Mouse (Mus musculus): Measurements from ENCODE around the gene Cth.

DNA sequence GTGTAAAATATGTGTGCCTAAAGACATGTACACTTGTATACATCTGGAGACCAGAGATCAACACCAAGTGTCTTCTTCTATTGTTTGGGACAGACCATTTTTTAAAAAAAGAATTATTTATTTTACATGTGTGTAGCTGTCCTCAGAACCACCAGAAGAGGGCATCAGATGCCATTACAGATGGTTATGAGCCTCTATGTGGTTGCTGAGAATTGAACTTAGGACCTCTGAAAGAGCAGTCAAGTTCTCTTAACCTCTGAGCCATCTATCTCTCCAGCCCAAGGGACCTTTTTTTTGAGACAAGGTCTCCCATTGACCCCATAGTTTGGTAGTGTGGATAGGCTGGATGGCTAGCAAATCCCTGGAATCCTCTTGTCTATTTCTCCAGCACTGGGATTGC is 33.1 kb downstream of the Cth start:
- TF ChIP-seq CTCF (IDR thresholded peaks at IDR 0.05; ENCODE audit: borderline replicate concordance, insufficient read depth, low read length): no peak
- TF ChIP-seq POLR2A (IDR thresholded peaks at IDR 0.05; ENCODE audit: low read depth, low read length): no peak
